Mouse (Mus musculus): Measurements from ENCODE around the gene Gtsf2. TPM values are rescaled to one million over a fixed set of nuclear protein-coding genes. Genes with fewer than 3 reads are reported as not detected.
"Not testable (repeated sequence)": the region's sequence is repeated elsewhere in the genome, so short reads cannot be mapped to it uniquely, and the experiment has no call there.

Gene Gtsf2
- polyA plus RNA-seq, 1 experiment = not detected

GRCm38 (mm10) chr15:103427017-103427416 is 21.3 kb downstream of the Gtsf2 start:
- Histone ChIP-seq H3K9ac (ENCODE audit: low read depth, poor library complexity, severe bottlenecking) (no peak overlapping the region), H3K36me3 (ENCODE audit: control insufficient read depth, insufficient read depth, low read length, poor library complexity, severe bottlenecking) (no peaks in the 10 kb centered on the region), H3K27me3 (ENCODE audit: control insufficient read depth, insufficient read depth, low read length, poor library complexity, severe bottlenecking) (no peaks in the 10 kb centered on the region; the same call in 1 of the 2 replicates), H3K4me1 (ENCODE audit: control insufficient read depth, insufficient read depth, low read length) (no peaks in the 10 kb centered on the region), H3K27ac (ENCODE audit: insufficient read depth, low read length) (no peak overlapping the region), H3K4me3 (ENCODE audit: low read depth, low read length) (no peak overlapping the region), H3K9me3 (replicated peaks; ENCODE audit: control insufficient read depth, insufficient read depth, low read length, poor library complexity, severe bottlenecking) (no peaks in the 10 kb centered on the region)
- no peak for TF ChIP-seq EP300 (IDR thresholded peaks at IDR 0.05; ENCODE audit: insufficient read depth, low read depth, low read length)
- TF ChIP-seq CTCF (IDR thresholded peaks at IDR 0.05; ENCODE audit: low read depth, low read length) = no peak
- no peak for TF ChIP-seq POLR2A (IDR thresholded peaks at IDR 0.05; ENCODE audit: insufficient read depth, low read length)

- not testable (repeated sequence) for H3K9ac ChIP-seq (ENCODE audit: low read depth, poor library complexity, severe bottlenecking); H3K27ac ChIP-seq (ENCODE audit: insufficient read depth, low read length); H3K4me3 ChIP-seq (ENCODE audit: low read depth, low read length); H3K36me3 ChIP-seq (ENCODE audit: control insufficient read depth, insufficient read depth, low read length, poor library complexity, severe bottlenecking); H3K9me3 ChIP-seq (replicated peaks; ENCODE audit: control insufficient read depth, insufficient read depth, low read length, poor library complexity, severe bottlenecking); H3K27me3 ChIP-seq (ENCODE audit: control insufficient read depth, insufficient read depth, low read length, poor library complexity, severe bottlenecking); H3K4me1 ChIP-seq (ENCODE audit: control insufficient read depth, insufficient read depth, low read length)
These were observed 42.7 kb downstream of the Gtsf2 start for GRCm38 (mm10) chr15:103405586-103405985.

DNA sequence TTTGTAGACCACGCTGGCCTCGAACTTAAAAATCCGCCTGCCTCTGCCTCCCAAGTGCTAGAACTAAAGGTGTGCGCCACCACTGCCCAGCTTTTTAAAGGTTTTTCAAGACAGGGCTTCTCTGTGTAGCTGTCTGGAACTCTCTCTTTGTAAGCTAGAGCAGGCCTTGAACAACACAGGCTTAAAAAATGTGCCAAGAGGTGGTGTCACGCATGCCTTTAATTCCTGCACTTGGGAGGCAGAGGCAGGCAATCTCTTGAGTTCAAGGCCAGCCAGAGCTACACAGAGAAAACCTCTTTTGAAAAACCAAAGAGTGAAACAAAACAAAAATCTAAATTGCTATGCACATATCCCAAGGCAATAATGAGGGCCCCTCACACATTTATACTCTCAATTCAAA is 46.9 kb downstream of the Gtsf2 start:
- TF ChIP-seq POLR2A (IDR thresholded peaks at IDR 0.05; ENCODE audit: insufficient read depth, low read length) = no peak
- no peak for TF ChIP-seq CTCF (IDR thresholded peaks at IDR 0.05; ENCODE audit: low read depth, low read length)
- no peak for TF ChIP-seq EP300 (IDR thresholded peaks at IDR 0.05; ENCODE audit: insufficient read depth, low read depth, low read length)
- Histone ChIP-seq H3K4me3 (ENCODE audit: low read depth, low read length) (no peak overlapping the region), H3K27ac (ENCODE audit: insufficient read depth, low read length) (no peak overlapping the region), H3K36me3 (ENCODE audit: control insufficient read depth, insufficient read depth, low read length, poor library complexity, severe bottlenecking) (no peaks in the 10 kb centered on the region), H3K27me3 (ENCODE audit: control insufficient read depth, insufficient read depth, low read length, poor library complexity, severe bottlenecking) (no peaks in the 10 kb centered on the region), H3K9me3 (replicated peaks; ENCODE audit: control insufficient read depth, insufficient read depth, low read length, poor library complexity, severe bottlenecking) (no peaks in the 10 kb centered on the region), H3K4me1 (ENCODE audit: control insufficient read depth, insufficient read depth, low read length) (no peaks in the 10 kb centered on the region), H3K9ac (ENCODE audit: low read depth, poor library complexity, severe bottlenecking) (no peak overlapping the region)

GRCm38 (mm10) chr15:103393577-103393976 is 54.7 kb downstream of the Gtsf2 start:
- Histone ChIP-seq H3K27ac (ENCODE audit: insufficient read depth, low read length) (no peak overlapping the region), H3K4me1 (ENCODE audit: control insufficient read depth, insufficient read depth, low read length) (no peaks in the 10 kb centered on the region), H3K36me3 (ENCODE audit: control insufficient read depth, insufficient read depth, low read length, poor library complexity, severe bottlenecking) (no peaks in the 10 kb centered on the region), H3K4me3 (ENCODE audit: low read depth, low read length) (no peak overlapping the region), H3K27me3 (ENCODE audit: control insufficient read depth, insufficient read depth, low read length, poor library complexity, severe bottlenecking) (no peaks in the 10 kb centered on the region; the same call in 1 of the 2 replicates), H3K9me3 (replicated peaks; ENCODE audit: control insufficient read depth, insufficient read depth, low read length, poor library complexity, severe bottlenecking) (no peaks in the 10 kb centered on the region), H3K9ac (ENCODE audit: low read depth, poor library complexity, severe bottlenecking) (no peak overlapping the region)
- TF ChIP-seq EP300 (IDR thresholded peaks at IDR 0.05; ENCODE audit: insufficient read depth, low read depth, low read length) (no peak), POLR2A (IDR thresholded peaks at IDR 0.05; ENCODE audit: insufficient read depth, low read length) (no peak), CTCF (IDR thresholded peaks at IDR 0.05; ENCODE audit: low read depth, low read length) (no peak)

Other genes with a start within 250 kb of the Gtsf2 start
- 317 and 328 TPM in 2 replicates for gene Cbx5, start 208.7 kb downstream of the Gtsf2 start, polyA plus RNA-seq (2011; ENCODE audit: insufficient read depth, insufficient read length, low read depth, missing spikeins)
- 1,629 and 1,787 TPM in 2 replicates for gene Hnrnpa1, start 208.0 kb downstream of the Gtsf2 start, polyA plus RNA-seq (2011; ENCODE audit: insufficient read depth, insufficient read length, low read depth, missing spikeins)
- not detected in 2 replicates for gene Nfe2, start 190.1 kb downstream of the Gtsf2 start, polyA plus RNA-seq (2011; ENCODE audit: insufficient read depth, insufficient read length, low read depth, missing spikeins)
- 140 and 145 TPM in 2 replicates for gene Copz1, start 175.8 kb downstream of the Gtsf2 start, polyA plus RNA-seq (2011; ENCODE audit: insufficient read depth, insufficient read length, low read depth, missing spikeins)
- gene Gpr84, start 137.9 kb downstream of the Gtsf2 start, polyA plus RNA-seq (2011; ENCODE audit: insufficient read depth, insufficient read length, low read depth, missing spikeins) = not detected in 2 replicates
- 26.8 and 29.6 TPM in 2 replicates for gene Zfp385a, start 108.4 kb downstream of the Gtsf2 start, polyA plus RNA-seq (2011; ENCODE audit: insufficient read depth, insufficient read length, low read depth, missing spikeins)
- 35.6 and 39.5 TPM in 2 replicates for gene Itga5, start 81.7 kb downstream of the Gtsf2 start, polyA plus RNA-seq (2011; ENCODE audit: insufficient read depth, insufficient read length, low read depth, missing spikeins)
- gene Gtsf1, start 18.0 kb downstream of the Gtsf2 start, polyA plus RNA-seq (2011; ENCODE audit: insufficient read depth, insufficient read length, low read depth, missing spikeins) = 0.88 TPM in 1 of 2 replicates, not detected in the other
- gene Nckap1l, start 5.3 kb upstream of the Gtsf2 start, polyA plus RNA-seq (2011; ENCODE audit: insufficient read depth, insufficient read length, low read depth, missing spikeins) = 0.33 and 0.49 TPM in 2 replicates
- gene Pde1b, start 54.6 kb upstream of the Gtsf2 start, polyA plus RNA-seq (2011; ENCODE audit: insufficient read depth, insufficient read length, low read depth, missing spikeins) = 20.0 and 21.7 TPM in 2 replicates
- gene Ppp1r1a, start 89.5 kb upstream of the Gtsf2 start, polyA plus RNA-seq (2011; ENCODE audit: insufficient read depth, insufficient read length, low read depth, missing spikeins) = 19.9 and 24.6 TPM in 2 replicates
- gene Glycam1, start 116.6 kb upstream of the Gtsf2 start, polyA plus RNA-seq (2011; ENCODE audit: insufficient read depth, insufficient read length, low read depth, missing spikeins) = not detected in 2 replicates

All from ES-Bruce4 (cell line).